Mouse (Mus musculus): ENCODE measurements around the gene Stra6l.

Gene Stra6l

GRCm38 (mm10) chr4:45917091-45917490 lies 68.6 kb downstream of the Stra6l start:
- peak; percentile 7 for DNase-seq (ENCODE audit: low spot score)

DNA sequence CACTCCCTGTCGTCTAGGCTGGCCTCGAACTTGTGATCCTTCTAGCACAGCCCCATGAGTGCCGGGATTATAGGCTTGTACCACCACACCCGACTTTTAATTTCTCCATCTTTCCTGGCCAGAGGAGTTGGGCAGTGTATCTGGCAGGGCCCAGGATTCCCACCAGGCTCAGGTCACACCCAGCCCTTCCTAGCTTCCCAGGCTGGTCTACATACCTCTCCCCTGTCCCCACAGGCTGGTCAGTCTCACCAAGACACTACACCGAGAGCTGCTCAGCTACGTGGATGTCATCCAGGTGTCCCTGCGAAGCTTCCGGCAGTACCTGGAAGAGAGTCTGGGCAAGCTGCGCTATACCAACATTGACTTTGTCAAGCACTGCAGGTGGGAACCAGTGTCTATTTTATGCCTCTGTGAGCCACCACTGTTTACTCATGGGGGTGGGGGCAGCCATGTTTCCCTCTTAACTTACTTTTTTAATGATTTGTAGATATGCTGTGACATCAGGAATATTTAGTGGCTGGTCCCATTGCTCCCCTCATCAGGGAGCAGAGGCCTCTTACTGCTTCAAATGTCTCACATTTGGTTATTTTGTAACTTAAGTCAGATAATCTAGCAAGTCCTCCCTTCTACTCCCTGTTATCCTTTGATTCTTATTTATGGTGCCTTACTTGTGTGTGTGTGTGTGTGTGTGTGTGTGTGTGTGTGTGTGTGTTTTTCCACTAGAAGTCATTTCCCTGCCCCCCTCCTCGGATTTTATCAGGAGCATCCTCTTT lies 73.4 kb downstream of the Stra6l start:
- no peak for DNase-seq (ENCODE audit: low spot score)

GRCm38 (mm10) chr4:45924011-45924410 lies 75.5 kb downstream of the Stra6l start:
- DNase-seq (ENCODE audit: low spot score) = no peak

GRCm38 (mm10) chr4:45928561-45928960 lies 80.1 kb downstream of the Stra6l start:
- DNase-seq (ENCODE audit: low spot score) = no peak

All from embryo, embryonic 10.5 days (tissue).